Mouse (Mus musculus): ENCODE measurements around the gene Hopx.

Hopx gene

DNA sequence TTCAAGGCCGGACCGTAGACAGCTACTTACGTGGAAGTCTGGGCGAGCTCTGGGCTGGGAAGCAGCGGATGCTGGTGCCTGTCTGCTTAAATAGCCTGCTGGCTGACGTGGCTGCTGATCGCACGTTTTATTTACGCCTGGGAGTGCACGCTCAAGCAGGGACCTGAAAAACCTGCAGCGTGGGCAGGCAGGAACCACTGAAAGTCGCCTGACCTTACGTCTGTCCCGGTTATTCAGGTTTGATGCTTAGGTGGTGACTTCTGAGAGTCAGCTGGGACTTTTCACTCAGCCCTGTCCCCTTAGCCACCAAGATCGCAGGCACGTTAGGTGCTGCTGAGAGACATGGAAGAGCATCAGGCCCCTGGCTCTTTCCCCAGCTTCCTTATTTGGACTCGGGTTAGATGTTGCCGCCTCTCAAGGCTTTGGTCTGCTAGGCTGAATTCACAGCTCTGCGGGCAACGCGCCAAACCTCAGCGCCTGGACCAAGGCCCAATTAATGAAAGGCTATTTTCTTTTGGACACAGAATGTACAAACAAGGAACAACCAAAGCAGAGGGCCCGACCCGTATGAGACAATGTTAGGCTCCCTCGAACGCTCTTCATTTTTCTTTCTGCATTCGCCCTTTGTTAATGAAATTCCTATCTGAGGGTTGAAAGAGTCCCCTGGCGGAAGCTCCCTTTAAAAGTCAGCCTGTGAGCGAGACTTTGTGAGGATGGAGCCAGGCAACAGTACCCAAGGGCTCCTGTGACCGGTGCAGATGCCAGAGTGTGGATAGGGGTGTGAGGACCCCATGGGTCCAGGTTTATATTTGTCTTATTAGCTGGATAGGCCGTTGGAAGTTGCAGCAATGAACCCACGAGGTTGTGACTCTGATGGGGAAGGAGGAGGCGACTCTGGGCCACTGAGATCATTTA, at the start of gene Hopx:
Gene Hopx (minus strand): TSS at position 305 of the 915 bp plus-strand sequence.
- DNase-seq (ENCODE audit: low read depth in 2 of 2, low spot score in 2 of 2) = no peak

DNA sequence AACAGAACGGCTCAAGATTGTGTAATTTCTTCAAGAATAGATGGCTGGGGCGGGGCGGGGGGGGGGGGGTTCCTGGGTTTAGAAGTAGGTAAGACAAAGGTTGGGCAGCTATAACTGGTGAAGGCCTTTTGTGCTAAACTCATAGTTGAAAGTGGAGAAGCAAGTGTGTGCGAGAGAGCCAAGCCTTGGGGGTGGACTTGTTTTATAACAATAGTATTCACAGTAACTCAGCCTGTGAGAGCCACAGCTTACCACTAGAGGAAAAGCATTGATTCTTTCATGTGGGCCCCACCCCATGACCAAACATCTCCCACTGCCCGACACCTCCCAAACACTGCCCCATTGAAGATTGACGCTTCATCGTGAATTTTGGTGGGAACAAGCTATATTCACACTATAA, 48.7 kb upstream of the Hopx start:
- no peak for DNase-seq (ENCODE audit: low read depth in 2 of 2, low spot score in 2 of 2)

DNA sequence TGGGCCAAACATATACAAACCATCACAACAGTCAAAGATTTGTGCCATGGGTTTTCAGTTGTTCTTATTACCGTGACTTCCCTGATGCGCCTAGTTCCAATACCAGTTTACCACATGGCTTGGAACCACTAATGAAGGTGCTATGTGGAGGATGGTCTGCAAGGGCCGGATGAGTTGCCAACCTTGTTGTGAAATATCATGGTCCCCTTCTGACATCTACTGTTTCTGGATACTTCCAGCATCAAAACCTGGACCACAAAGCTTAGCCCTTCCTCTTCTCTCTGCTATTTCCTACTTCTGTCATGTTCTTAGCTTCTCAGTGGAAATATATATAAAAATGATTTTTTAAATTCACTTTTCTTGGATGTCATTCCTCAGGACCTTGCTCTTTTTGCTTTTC, 47.6 kb upstream of the Hopx start:
- DNase-seq (ENCODE audit: low read depth in 2 of 2, low spot score in 2 of 2) = no peak

DNA sequence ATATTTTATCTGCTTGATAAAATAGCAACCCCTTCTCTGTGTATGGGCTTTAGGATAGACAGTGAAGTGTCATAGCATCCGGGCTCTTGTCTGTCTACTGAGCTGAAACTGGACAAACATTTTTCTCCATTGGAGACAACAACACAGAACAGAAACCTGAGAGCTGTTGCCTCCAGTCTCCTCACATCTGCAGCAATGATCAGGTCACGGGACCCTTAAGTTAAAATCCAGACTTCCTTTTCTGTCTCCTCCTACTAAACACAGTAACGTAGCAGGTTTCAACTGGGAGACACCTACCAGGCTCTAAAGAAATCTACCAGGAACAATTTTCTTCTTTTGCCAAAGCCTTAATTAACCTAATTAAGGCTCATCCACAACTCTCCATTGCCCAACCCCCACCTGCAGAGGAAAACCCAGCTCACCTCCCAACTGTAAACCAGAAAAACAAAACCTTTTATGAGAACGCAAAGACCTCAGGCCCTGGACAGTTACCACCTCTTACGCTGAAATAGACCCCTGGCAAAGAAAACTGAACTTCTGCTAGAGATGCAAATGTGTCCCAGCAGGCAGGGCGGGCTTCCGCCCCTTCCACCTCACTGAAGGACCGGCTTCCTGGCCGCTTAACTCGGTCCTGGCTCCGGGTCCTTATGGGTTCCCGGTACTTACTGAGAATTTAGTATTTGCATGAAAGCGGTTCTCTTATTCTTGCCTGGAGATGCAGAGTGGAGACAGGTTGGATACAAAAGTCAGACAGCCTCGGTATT, 43.0 kb upstream of the Hopx start:
- no peak for DNase-seq (ENCODE audit: low read depth in 2 of 2, low spot score in 2 of 2)

DNA sequence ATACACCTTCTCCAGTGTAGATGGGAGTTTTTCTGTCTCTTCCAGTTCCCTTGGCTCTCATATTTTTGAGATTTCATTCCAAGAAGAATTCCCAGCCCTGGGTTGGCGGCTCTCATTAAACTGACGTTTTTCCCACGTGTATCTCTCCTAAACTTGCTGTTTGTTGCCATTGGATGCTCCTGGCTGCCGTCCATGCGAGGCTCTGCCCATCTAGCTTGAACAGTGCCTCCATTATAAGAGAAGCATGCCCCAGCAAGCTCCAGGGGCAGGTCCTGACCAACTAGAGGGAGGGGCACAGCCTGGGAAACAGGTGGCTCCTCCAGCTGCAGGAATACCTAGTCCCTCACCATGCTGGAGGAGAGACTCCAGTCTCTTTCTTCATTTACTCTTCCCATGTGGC, 42.0 kb upstream of the Hopx start:
- no peak for DNase-seq (ENCODE audit: low read depth in 2 of 2, low spot score in 2 of 2)

DNA sequence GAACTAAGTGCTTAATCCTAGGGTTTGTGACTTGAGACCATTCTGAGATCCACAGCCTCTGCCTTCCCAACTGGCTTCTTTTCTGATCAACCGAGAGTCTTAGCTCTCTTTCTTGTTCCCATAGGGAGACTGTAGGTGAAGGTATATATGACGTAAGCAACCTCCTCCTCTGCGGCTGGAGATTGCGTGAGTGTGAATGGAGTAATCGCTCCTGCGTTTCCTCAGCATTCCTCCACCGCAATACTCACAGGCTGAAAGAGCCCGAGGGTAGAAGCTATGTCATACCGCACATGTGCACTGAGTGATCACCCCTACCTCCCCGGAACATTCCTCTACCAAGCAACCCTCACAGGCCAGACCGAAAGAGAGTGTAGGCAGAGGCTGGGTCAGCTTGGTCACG, 40.6 kb upstream of the Hopx start:
- no peak for DNase-seq (ENCODE audit: low read depth in 2 of 2, low spot score in 2 of 2)

DNA sequence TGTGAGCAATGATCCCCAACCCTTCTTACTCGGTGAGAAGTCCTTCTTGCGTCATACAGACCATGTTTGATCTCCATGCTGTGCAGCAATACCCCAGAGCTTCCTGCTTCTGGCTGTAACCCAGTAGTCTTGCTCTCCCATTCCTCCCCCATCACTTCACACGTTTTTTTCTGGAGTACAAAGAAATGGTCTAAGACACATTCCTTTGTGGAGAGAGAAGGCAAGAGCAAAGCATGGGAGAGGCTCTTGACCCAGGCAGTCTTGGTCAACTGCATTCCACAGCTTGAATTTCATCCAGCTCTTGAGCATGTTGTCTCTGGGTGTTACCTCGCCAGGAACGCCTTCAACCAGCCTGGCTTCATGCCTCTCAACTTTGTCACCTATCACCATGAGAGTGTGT, 39.9 kb upstream of the Hopx start:
- no peak for DNase-seq (ENCODE audit: low read depth in 2 of 2, low spot score in 2 of 2)

DNA sequence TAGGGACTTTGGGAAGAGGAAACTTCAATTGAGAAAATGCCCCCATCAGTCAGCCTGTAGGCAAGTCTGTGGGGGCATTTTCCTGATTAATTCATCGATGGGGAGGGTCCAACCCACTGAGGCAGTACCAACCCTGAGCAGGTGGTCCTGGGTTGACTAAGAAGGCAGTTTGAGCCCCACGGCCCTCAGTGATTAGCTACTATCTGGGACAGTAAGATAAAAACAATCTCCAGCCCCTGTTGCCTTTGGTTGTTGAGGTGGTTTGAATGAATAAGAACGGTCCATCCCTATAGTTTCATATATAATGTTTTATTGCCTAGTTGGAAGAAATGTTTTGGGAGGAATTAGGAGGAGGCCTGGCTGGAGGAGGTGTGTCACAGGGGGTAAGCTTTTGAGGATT, 36.8 kb upstream of the Hopx start:
- DNase-seq (ENCODE audit: low read depth in 2 of 2, low spot score in 2 of 2) = no peak

DNA sequence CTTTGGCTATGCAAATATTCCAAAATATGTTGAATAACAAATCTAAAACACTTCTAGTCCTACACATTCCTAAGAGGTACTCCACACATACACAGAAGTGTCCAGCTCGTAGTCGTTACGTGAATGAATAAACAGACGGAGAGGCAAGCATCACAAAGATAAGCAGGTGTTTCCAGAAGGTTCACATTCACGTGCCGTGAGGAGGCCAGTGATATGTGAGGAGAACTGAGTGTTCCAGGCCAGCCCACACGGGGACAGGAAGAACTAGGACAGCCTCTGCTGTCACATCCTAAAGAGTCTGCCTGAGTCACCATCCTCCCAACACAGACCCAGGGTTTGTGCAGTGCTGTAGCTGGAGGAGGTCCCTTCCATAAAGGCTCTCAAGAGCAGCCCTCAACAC, 36.2 kb upstream of the Hopx start:
- DNase-seq (ENCODE audit: low read depth in 2 of 2, low spot score in 2 of 2) = no peak

DNA sequence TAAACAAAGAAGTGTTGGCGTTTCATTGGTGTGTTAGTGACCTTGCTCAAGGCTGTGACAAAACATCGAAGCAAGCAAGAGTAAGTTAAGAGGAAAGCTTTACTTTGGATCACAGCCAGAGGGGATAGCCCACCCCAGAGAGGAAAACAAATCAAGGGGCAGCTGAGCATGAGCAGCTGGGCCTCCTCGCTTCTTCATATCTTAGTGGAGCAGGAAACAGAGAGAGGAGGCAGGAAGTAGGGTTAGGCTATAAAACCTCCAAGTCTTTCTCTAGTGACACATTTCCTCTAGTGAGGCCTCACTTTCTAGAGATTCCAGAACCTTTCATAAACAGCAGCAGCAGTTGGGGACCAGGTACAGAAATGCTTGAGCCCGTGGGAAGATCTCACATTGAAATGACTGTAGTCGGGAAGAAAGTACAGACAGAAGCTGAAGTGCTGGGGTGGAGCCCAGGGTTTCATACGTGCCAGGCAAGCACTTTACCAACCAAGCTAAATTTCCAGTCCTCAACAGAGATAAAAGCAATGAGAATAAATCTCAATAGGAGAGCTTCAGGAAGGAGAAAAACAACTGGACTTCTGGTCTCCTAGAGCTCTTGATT, 33.2 kb upstream of the Hopx start:
- DNase-seq (ENCODE audit: low read depth in 2 of 2, low spot score in 2 of 2) = peak in 1 of 2 experiments; percentile 12

DNA sequence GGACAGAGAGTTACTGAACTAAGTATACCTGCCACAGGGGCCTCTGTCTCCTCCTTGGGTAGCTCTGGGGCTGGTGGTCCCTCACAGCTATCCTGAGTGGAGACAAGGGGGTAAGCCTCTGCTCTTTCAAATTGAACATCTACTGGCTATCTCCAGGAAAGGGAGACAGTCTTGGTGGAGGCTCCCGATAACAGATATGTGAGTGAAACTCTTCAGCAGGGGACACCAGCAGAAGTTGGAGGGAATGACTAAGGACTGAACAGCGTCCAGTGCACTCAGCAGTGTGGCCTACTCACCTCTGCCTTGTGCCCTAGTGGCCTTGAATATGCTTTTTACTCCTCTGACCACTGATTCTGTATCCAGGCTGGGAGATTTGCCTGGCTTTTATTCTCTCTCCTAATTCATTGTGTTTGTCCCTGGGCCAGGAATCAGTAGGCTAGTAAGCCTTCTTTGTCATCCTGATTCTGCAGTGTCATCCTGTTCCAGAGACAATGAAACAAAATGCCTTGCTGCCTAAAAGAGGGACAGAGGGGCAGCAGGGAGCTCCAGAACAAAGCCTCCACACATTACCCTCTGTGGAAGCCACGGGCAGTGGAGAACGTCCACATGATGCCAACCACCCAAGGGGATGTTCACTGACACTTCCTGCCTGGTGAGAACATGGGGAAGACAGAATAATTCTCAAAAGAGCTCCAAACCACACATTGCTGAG, 31.7 kb upstream of the Hopx start:
- no peak for DNase-seq (ENCODE audit: low read depth in 2 of 2, low spot score in 2 of 2)

DNA sequence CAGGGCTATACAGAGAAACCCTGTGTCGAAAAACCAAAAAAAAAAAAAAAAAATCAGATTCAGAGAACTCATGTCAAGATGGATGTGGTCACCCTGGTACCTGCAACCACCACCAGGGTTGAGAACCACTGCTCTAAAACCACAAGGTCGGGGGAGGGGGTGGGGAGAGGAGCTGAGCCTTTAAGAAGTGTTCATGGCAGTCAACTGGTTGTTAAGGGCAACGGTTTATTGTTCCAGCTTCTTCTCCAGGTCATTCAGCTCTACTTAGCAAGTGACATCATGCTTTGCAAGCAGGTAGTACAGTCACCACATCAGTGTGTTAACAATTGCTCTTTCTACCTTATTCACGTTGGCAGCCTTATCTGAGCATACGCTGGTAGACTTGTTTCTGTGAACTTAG, 29.7 kb upstream of the Hopx start:
- peak; percentile 30 to 33 for DNase-seq (ENCODE audit: low read depth in 2 of 2, low spot score in 2 of 2)

DNA sequence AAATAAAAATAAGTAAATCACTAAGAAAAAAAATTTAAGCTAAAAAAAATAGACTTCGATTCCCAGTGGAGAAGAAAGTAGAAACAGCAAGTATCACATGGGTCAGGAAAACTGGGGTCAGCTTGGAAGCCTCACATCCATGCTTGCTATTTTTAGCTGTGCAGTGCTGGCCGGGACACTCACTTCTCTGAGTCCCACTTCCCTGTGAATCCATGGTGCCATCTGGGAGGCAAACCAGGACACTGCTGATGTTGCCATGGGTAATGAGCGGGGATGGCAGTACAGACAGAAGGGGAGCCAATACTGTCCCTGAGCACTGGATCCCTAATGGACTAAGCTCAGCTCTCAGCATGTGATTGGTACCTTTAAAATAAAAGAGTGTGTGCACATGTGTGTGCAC, 28.2 kb upstream of the Hopx start:
- DNase-seq (ENCODE audit: low read depth in 2 of 2, low spot score in 2 of 2) = no peak

DNA sequence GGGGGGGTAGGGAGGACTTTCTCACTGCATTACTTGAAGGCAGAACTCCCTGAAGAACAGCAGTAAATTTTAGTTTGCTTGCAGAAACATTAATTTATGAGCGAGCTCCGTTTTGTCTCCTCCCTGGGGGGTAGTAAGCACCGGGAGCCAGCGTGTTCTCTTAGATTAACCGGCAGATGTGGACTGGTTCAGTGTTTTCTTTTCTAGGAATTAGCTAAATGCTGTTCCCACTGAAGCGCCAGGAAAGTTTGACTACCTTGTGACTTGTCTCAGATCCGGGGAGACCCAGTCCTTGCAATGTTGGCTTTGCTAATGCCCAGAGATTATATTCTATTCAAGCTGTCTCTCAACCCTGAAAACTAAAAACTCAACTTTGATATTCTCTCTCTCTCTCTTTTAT, 26.4 kb upstream of the Hopx start:
- DNase-seq (ENCODE audit: low read depth in 2 of 2, low spot score in 2 of 2) = no peak

DNA sequence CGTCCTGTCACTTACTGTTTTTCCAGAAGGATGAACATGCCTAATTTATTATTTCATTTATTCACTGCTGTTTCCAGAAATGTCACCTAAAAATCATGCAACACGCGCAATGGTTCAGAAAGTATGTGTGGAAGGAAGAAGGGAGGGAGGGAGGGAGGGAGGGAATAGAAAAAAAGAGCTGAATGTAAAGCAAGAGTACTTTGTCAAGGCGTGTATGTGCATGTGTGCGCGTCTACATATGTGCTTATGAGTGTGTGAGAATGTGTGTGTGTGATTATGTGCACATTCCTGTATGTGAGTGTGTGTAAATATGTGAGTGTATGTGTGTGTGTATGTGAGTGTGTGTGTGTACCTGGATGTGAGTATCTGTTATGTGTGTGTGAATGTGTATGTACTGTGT, 25.9 kb upstream of the Hopx start:
- DNase-seq (ENCODE audit: low read depth in 2 of 2, low spot score in 2 of 2) = no peak

DNA sequence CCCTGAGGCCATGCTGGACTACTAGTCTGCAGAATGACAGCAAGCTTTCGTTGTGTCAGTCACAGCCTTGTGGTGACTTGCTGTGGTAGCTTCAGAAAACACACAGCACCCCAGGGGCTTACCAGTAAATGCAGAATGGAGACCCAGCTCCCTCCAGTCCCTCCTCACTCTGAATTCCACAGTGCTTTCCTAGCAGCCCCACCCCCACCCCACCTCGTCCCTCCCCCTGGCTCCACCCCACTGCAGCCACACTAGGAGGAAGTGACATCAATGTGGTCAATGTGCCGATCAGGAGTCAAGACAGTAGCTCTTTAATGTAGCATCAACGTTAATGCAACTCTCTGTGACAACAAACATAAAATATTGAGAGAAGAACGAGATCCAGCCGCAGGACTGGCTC, 25.2 kb upstream of the Hopx start:
- DNase-seq (ENCODE audit: low read depth in 2 of 2, low spot score in 2 of 2) = peak; percentile 64 to 73

DNA sequence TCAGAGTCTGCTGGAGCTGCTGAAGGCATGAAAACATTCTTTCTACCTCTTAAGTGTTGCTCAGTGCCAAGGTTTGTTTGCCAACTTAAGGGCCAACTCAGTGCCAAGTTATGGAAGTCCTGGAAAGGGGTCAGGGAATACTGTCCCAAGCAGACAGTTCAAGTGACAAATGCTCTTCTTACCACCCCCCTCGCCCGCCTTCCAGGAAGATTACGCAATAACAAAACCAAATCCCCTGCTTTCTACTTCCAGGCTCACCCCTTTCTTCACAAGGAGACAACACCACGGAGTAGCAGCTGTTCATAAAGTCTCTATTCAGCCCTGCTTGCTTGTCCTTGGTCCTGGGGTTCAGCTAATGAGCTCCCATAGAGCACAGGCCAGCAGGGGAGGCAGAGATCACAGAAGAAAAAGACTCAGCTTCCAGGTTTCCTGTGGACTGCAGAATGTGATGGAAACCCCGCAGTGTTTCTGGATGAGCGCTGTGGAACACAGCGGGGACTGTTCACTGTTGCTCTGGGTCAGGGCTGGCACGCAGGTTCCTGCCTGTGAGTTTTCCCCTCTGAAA, 22.9 kb upstream of the Hopx start:
- DNase-seq (ENCODE audit: low read depth in 2 of 2, low spot score in 2 of 2) = no peak

DNA sequence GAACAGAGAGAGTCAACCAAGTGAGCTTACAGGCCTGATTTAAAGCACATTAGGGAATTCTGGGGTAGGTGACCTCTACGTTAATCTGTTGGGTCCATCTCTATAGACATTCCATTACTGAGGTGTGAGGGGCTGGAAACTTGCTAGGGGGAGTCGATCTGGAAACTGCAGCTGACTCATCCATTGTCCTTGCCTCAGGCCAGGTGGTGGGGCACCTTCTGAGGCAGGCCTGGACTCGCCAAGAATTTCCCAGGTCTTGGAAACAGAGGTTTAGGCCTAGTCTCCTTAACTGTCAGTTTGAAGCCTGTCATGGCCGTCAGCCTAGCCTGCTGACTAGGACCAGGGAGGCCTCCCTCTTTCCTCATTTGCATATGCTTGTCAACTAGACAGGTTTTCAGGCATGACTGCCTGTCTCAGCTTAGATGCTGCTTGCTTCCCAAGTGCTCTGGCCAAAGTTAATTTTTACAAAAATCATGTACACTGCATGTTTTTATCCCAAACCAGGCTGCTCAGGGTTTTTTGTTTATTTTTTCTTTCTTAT, 21.8 kb upstream of the Hopx start:
- DNase-seq (ENCODE audit: low read depth in 2 of 2, low spot score in 2 of 2) = no peak

DNA sequence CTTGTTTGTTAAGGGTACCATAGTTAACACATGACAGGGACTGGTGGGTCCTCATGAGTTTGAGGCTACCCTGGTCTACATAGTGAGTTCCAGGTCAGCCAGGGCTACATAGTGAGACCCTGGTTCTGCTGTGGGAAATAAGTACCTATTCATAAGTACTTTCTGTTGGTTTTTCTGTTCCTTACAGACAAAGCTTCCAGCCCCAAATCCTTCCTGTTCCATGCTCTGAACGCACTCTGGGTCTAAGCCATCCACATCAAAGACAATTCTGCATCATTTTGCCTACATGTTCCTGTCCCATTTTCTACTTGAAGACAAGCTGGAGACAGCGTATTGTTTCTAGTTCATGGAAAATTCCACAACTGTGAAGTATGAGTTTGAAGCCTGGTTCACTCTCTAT, 20.0 kb upstream of the Hopx start:
- DNase-seq (ENCODE audit: low read depth in 2 of 2, low spot score in 2 of 2) = no peak

DNA sequence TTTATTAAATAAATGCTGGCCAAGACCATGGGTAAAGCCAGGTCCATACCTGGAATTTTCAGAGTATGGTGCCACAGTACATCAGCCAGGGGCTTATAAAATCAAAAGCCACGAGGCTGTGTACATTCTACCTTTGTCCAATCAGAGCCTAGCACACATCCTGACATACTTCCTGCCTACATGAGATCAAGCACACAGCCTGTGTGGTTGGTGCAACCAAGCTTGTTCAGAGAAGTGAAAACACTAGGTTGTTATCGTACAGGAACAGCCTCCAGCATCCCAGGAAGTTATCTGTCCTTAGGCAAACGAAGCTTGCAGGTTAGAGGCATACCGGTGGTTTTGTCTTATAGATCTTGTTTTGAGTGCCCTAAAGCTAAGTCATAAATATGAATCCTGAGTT, 19.5 kb upstream of the Hopx start:
- DNase-seq (ENCODE audit: low read depth in 2 of 2, low spot score in 2 of 2) = peak; percentile 45 to 47

DNA sequence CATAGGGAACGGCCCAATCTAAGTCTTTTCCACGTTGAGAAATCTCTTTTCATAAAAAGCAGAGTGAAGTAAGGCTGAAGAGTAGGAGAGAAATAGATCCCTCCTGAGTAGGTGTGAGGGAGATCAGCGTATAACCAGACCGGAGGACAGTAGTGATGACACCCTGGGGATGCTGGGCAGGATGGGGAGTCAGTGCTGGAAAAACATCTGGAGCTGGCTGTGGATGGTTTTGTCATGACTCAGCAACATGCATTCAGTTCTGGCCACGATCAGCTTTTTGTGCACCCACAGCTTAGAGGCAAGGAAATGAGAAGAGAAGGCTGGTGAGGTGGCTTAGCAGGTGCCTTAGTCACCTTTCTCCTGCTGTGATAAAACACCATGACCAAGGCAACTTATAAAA, 19.0 kb upstream of the Hopx start:
- DNase-seq (ENCODE audit: low read depth in 2 of 2, low spot score in 2 of 2) = no peak

Data from CD8-positive naive resting alpha-beta T cell, adult 2 months (primary cell).